Mouse (Mus musculus) testis, postnatal 10 days (tissue): Measurements from ENCODE around the gene Itpr1.

ENCODE experiments used
- DNase-seq: peaks from one replicate; pipeline ENCODE4 v3.0.0; 2021; ENCODE audit warnings: low spot score

Itpr1 gene

DNA sequence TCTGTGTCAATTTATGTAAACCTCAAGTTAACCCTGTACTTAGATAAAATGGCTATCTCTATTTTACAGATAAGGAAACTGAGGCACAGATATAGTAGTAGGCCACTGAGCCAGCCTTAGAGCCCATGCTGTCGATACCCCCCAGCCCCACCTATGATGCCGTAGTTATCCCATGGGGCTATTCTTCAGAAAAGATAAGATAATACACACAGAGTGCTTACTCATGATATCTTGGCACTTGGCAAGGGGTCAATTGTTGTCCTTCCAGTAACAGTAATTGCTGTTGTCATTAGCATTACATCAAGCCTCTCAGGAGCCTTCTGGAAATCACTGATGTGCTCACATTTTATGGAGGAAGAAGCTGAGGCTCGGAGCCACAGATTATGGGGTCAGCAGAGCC is 259.9 kb downstream of the Itpr1 start:
- DNase-seq = no peak

- DNase-seq = peak; percentile 55
Measured at GRCm38 (mm10) chr6:108476797-108477235, 263.9 kb downstream of the Itpr1 start.

DNA sequence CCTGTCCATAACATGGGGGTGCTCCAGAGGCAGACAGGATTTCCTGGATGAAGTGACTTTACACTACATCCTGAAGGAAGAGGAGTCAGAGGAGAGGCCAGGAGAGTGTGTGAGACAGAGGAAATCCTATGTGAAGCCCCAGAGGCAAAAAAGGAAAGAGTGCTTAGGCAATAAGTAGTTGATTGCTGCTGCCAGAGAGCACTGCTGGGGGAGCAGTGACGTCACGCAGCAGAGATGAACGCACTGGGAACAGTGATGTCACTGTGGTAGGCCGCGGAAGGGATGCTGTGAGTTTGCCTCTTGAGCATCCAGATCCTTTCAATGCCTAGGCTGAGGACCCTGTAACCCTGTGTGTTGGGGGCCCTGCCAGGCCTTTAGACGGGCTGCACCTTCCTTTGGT is 264.7 kb downstream of the Itpr1 start:
- no peak for DNase-seq

DNA sequence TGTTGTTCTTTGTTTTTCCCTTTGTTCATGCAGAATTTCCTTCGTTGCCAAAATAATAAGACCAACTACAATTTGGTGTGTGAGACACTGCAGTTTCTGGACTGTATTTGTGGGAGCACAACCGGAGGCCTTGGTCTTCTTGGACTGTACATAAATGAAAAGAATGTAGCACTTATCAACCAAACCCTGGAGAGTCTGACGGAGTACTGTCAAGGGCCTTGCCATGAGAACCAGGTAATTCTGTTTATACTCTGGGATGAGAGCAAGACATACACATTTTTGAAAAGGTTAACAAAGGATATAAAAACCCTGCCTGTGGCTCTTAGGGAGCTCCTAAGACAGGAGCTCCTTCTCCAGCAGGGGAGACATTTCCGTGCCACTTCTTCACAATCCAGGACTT is 268.3 kb downstream of the Itpr1 start:
- DNase-seq = no peak

- no peak for DNase-seq
Measured at GRCm38 (mm10) chr6:108482464-108482863, 269.6 kb downstream of the Itpr1 start.

DNA sequence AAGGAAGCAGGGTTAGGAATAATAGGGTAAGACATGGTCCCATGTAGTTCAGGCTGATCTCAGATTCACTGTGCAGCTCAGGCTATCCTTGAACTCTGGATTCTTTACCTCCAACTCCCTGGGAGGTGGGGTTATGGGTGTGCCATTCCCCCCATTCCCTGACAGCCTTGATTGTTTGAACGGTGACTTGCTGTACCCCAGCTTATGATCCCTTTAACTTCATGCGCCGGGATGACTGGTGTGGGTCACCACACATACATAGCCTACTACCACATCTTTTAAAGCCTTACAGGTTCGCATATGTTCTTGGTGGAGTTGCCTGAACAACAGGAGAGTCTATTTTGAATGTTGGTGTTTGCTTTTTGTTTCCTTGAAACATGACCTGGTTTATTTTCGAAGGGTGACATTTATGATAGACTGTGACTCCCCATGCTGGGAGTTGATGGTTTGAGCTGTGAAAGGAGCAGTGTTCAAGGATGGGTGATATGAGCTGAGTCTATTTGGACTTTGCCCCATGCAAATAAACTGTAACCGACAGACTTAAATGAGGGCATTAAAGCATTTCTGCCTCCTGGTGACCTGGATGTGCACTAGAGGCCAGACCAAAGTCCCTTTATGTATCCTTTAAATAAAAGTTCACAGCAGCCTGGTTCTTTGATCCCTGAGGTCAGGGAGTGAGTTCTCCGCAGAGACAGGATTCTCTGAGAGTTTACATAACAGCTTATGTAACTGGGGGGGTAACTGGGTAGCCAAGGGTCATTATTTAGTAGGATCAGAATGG is 273.5 kb downstream of the Itpr1 start:
- DNase-seq = no peak

- no peak for DNase-seq
Measured at GRCm38 (mm10) chr6:108487300-108487835, 274.5 kb downstream of the Itpr1 start.

- DNase-seq = no peak
Measured at GRCm38 (mm10) chr6:108488250-108488649, 275.4 kb downstream of the Itpr1 start.

- no peak for DNase-seq
Measured at GRCm38 (mm10) chr6:108491969-108492368, 279.1 kb downstream of the Itpr1 start.

- no peak for DNase-seq
Measured at GRCm38 (mm10) chr6:108493753-108494152, 280.9 kb downstream of the Itpr1 start.

GRCm38 (mm10) chr6:108494185-108494804 is 281.4 kb downstream of the Itpr1 start:
- DNase-seq = no peak

DNA sequence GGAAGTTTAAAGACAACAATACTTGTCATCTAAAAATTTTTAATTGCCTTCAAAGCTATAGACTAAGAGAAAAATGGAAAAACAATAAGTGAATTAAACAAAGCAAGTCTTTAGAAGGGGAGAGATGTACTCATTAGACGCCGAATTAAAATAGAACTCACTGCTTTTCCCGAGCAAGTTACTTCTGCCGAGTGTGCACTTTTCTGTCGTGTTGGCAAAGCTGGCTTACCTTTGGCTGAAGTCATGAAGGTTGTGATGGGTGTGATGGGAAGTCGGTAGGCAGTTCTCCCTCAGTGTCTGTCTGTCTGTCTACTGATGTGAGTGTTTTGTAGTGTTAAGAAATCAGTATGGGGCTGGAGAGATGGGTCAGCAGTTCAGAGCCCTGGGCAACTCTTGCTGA is 282.1 kb downstream of the Itpr1 start:
- no peak for DNase-seq

DNA sequence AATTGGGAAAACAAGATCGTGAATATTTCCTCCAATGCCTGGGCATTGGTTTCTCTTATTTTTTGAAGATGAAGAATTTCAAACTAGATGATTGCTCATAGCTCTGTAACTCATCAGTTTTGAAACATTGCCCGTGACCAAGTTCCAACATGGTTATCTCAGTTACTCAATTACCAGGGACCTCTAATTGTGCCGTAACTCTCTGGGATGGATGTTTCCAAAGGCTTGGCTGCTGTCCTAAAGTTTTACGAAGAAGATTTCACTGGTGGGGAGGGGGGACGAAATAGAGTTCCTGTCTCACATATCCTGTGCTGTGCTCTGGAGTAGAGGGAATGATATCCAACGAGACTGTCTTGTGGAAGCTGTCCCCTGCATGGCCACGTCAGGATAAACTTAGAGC is 285.2 kb downstream of the Itpr1 start:
- no peak for DNase-seq

GRCm38 (mm10) chr6:108503651-108504050 is 290.8 kb downstream of the Itpr1 start:
- no peak for DNase-seq

DNA sequence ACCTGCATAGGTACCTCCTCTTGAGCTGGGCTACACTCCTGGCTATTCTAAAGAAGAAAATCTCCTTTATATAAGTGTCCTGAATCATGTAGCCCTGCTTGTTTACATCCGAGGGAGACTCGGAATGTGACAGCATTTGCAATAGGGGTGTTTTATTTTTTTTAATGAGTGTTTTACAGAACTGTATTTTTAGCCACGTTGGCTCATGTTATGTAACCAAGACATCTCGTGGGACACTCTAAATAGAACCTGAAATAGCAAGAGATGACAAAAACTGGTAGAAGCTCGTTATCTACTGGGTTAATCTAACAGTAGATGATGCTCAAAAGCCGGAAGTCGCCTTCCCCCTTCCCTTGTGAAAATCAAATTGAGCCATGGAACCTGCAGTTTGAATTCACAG is 291.8 kb downstream of the Itpr1 start:
- no peak for DNase-seq

DNA sequence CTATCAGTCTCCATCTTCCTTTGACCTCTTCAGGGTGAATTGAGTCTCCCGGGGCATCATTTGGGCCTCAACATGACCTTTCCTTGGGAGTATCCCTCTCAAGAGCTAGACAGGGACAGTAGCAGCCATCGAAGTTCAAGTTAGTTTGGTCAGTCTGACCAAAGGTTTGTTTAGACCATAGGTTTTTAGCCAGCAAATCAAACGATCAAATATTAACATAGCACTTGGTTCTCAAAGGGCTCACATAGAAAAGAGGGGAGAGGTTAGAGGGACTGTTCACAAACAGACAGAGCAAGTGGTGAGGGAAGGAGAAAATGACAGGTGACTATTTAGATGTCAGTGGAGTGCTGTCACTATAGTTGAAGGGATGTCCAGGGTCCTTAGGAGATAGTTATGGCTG is 293.3 kb downstream of the Itpr1 start:
- no peak for DNase-seq

GRCm38 (mm10) chr6:108507337-108507736 is 294.4 kb downstream of the Itpr1 start:
- DNase-seq = no peak

- DNase-seq = no peak
Measured at GRCm38 (mm10) chr6:108509320-108509719, 296.4 kb downstream of the Itpr1 start.

- DNase-seq = no peak
Measured at GRCm38 (mm10) chr6:108510101-108510500, 297.2 kb downstream of the Itpr1 start.

GRCm38 (mm10) chr6:108512097-108512496 is 299.2 kb downstream of the Itpr1 start:
- no peak for DNase-seq

GRCm38 (mm10) chr6:108512994-108513393 is 300.1 kb downstream of the Itpr1 start:
- DNase-seq = no peak

DNA sequence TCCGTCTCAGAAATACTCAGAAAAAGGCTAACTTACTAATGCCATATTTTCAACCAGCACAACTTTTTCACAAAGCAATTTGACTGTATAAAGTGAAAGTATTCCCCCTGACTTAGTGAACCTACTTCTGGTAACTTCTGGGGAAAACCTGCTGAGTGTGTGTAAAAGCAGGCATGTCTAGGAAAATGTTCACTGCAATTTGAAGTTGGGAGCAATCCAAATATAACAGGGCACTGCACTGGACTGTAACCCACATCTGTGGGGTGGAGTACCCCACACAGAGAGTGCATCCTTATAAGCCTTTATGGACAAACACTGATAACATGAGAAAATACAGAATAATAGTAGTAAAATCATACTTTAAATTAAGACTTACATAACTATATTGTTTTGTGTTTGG is 303.4 kb downstream of the Itpr1 start:
- no peak for DNase-seq

DNA sequence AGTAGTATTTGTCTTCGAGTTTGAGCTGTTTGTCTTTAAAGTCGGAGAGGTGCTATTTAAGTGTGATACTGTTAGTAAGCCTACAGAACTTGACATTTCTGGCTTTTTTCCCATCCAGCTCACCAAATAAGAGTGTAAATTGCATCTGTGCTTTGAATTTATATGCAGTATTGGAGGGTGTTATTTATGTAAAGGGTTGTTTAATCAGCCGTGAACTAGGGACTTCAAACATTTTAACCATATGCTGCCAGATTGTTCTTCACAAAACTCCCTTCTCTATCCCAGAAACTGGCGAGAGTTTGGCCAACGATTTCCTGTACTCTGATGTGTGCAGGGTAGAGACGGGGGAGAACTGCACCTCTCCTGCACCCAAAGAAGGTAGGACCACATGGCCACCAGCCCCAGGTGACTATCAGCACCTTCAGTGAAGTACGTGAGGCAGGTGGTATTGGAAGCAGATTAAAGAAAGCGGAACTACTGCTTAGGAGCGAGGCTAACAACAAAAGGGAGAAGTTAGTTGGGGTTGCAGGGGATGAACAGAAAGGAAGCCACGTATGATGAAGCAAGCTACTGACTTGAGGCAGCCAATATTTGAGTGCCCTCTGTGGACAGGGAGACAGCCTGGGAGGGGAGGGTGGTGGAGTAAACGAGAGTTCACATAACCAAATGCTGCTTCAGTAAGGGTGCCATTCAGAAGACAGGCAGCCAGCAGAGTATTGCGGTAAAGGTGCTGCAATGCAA is 304.5 kb downstream of the Itpr1 start:
- no peak for DNase-seq
